Mouse (Mus musculus) G1E (cell line): ENCODE data around the gene Adgrl3.

Source experiments
- CTCF ChIP-seq: IDR thresholded peaks from 2 replicates; pipeline ENCODE4 v1.5.1; 2012; ENCODE audit warnings: low read depth, low read length, inconsistent platforms, mixed read lengths
- GATA1 ChIP-seq: IDR thresholded peaks from 2 replicates; pipeline ENCODE4 v1.6.1; 2012; ENCODE audit warnings: borderline replicate concordance, low read length, inconsistent platforms, mixed read lengths
- GATA2 ChIP-seq: IDR thresholded peaks from 2 replicates; pipeline ENCODE4 v1.6.1; 2012; ENCODE audit warnings: low read depth, low read length, inconsistent platforms, borderline replicate concordance
- POLR2AphosphoS5 ChIP-seq: IDR thresholded peaks from 2 replicates; pipeline ENCODE4 v1.6.1; 2012; ENCODE audit warnings: low read depth, low read length, inconsistent platforms; ENCODE audit not compliant: insufficient replicate concordance
- TAL1 ChIP-seq: conservative IDR thresholded peaks from 2 replicates; pipeline ENCODE4 v1.6.1; 2012; ENCODE audit warnings: low read depth, low read length, inconsistent platforms, mixed read lengths

DNA sequence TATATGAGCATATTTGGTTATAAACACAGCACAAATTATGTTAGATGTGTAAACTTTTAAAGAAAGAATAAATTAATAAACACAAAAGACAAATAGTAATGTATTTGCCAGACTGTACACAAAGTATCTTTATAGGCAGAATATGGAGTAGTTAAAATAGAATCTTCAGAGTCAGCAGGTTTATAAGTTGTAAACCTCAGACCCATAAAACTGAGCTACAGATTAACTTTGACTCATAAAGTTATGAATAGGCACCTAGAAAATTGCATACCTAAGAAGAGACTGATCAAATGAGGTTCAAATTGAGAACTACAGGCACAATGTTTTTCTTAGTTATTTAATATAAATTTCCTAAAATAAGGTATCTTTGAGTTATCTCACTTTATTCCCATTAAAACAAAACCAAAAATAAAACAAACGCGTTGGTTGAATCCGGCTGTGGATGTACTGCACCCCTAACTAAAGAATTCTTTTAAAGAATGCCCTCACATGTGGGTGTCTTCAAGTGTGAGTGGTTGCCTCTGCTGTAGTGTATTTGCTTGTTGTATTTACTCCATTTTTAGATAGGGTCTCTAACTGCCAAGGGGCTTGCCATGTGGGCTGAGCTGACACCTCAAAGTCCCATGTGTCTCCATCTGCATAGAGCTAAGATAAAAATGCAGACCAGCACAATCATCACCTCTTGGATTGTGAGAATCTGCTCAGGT lies 297.6 kb downstream of the Adgrl3 start:
- TF ChIP-seq CTCF (no peak), GATA1 (no peak), TAL1 (no peak), POLR2AphosphoS5 (no peak), GATA2 (no peak)
